Mouse (Mus musculus) myocyte (in vitro differentiated cells): ENCODE results near the gene Dmrt1.

Source experiments
- CEBPB ChIP-seq: IDR thresholded peaks from 2 replicates; pipeline ENCODE4 v1.6.1; 2011; ENCODE audit warnings: mild to moderate bottlenecking, moderate library complexity; ENCODE audit not compliant: poor library complexity, insufficient read depth, severe bottlenecking
- E2F4 ChIP-seq: IDR thresholded peaks from one replicate; pipeline ENCODE4 v1.6.1; 2011; ENCODE audit warnings: mild to moderate bottlenecking, control low read depth, moderate library complexity; ENCODE audit not compliant: insufficient read depth
- MAX ChIP-seq: IDR thresholded peaks from one replicate; pipeline ENCODE4 v1.6.1; 2011; ENCODE audit warnings: low read depth, mild to moderate bottlenecking, control low read depth
- MYOG ChIP-seq, 3 experiments: IDR thresholded peaks; one replicate each; pipeline ENCODE4 v1.6.1; 2011; ENCODE audit warnings: control low read depth in 2 of 3, low read depth in 2 of 3, mild to moderate bottlenecking in 2 of 3; ENCODE audit not compliant: insufficient read length in 2 of 3, control insufficient read depth in 1 of 3, insufficient read depth in 1 of 3
- POLR2A ChIP-seq: IDR thresholded peaks from one replicate; pipeline ENCODE4 v1.6.1; 2011; ENCODE audit warnings: low read depth, mild to moderate bottlenecking, control low read depth, moderate library complexity; ENCODE audit not compliant: insufficient read length
- POLR2AphosphoS2 ChIP-seq: IDR thresholded peaks from one replicate; pipeline ENCODE4 v1.6.1; 2011; ENCODE audit warnings: low read depth, control low read depth; ENCODE audit not compliant: insufficient read length
- TCF12 ChIP-seq: IDR thresholded peaks from one replicate; pipeline ENCODE4 v1.6.1; 2011; ENCODE audit warnings: mild to moderate bottlenecking, control low read depth; ENCODE audit not compliant: poor library complexity, insufficient read depth, severe bottlenecking
- TCF3 ChIP-seq: IDR thresholded peaks from one replicate; pipeline ENCODE4 v1.6.1; 2011; ENCODE audit warnings: low read depth, control low read depth; ENCODE audit not compliant: insufficient read length

GRCm38 (mm10) chr19:25551053-25551452 lies 45.6 kb downstream of the Dmrt1 start:
- TF ChIP-seq POLR2A (no peak), E2F4 (no peak), CEBPB (no peak), MYOG (IDR thresholded peaks at IDR 0.05; ENCODE audit: control insufficient read depth in 1 of 3, insufficient read depth in 1 of 3, insufficient read length in 2 of 3, low read depth in 2 of 3) (no peak), TCF12 (no peak), MAX (no peak), TCF3 (no peak), POLR2AphosphoS2 (no peak)
